ENCODE assay signal across 22 mouse cellular contexts in the genomic region with DNA sequence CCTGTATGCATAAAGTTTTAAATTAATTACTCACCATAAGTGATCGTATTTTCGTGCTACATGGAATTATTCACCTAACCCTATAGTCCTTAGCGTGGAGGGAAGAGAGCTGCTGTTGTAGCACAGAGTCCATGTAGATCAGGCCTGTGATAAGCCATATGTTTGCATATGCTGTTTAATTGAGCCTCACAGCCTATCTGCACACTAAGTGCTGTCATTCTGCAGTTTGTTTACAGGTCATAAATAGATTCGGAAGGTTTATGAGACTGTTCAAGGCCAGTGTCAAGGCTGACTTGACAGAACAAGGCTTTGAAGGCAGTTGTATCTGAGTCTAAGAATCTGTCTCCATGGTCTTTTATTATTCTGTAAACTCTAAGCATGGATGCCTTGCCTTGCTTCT.
DNase-seq lines count a peak whose midpoint lies in the region; ATAC-seq and TF ChIP-seq lines count a peak whose summit lies in the region.
"Had no signal": no experiment of that assay in that cellular context is flagged by ENCODE, and none has a peak within 500 bp of the region (broad histone marks: within the 10 kb centered on the region; RNA-seq: fewer than 3 reads in every experiment).

No protein-coding gene starts in this region.

- DNase-seq in embryonic facial prominence, embryonic 10.5 days (ENCODE audit: low spot score): no peak
- no peak for DNase-seq in intestine, embryonic 14.5 days (ENCODE audit: low spot score)
- no peak for DNase-seq in urinary bladder, postnatal 10 days (ENCODE audit: low spot score)
- no peak for DNase-seq in layer of hippocampus, adult 9-11 months
- DNase-seq: adrenal gland, adult 8-10 months; adrenal gland, postnatal 25 days; cerebellum, adult 11 months; cerebellum, adult 18-20 months; cerebellum, adult 8-10 months; cerebellum, adult 9-11 months; cerebellum, postnatal 14 days; cerebellum, postnatal 36 days; embryo, embryonic 11 days; forebrain, postnatal 0 days had no signal

- H3K4me3 ChIP-seq in embryonic facial prominence, embryonic 15.5 days (replicated peaks): no peak overlapping the region
- H3K4me3 ChIP-seq in embryonic facial prominence, embryonic 10.5 days: no peak overlapping the region
- H3K4me3 ChIP-seq in intestine, embryonic 14.5 days (ENCODE audit: low read depth, low read length): no peak overlapping the region
- H3K4me3 ChIP-seq in intestine, embryonic 15.5 days (replicated peaks): no peak overlapping the region
- no peak overlapping the region for H3K4me3 ChIP-seq in intestine, postnatal 0 days (ENCODE audit: low read depth, low read length)
- H3K4me3 ChIP-seq: embryonic facial prominence, embryonic 12.5 days; erythroblast, embryonic 14.5 days; forebrain, embryonic 13.5 days; forebrain, embryonic 15.5 days had no signal

- no peaks in the 10 kb centered on the region for H3K4me1 ChIP-seq in embryonic facial prominence, embryonic 15.5 days
- H3K4me1 ChIP-seq in embryonic facial prominence, embryonic 10.5 days: no peaks in the 10 kb centered on the region
- H3K4me1 ChIP-seq in intestine, embryonic 14.5 days (replicated peaks; ENCODE audit: control insufficient read depth, insufficient read depth, low read length): no peaks in the 10 kb centered on the region
- no peaks in the 10 kb centered on the region for H3K4me1 ChIP-seq in intestine, embryonic 15.5 days (replicated peaks)
- no peaks in the 10 kb centered on the region for H3K4me1 ChIP-seq in intestine, postnatal 0 days (replicated peaks; ENCODE audit: control insufficient read depth, insufficient read depth, low read length)
- H3K4me1 ChIP-seq: embryonic facial prominence, embryonic 12.5 days; forebrain, embryonic 13.5 days; forebrain, embryonic 15.5 days had no signal

- H3K9me3 ChIP-seq in embryonic facial prominence, embryonic 15.5 days (replicated peaks): no peaks in the 10 kb centered on the region
- H3K9me3 ChIP-seq in embryonic facial prominence, embryonic 10.5 days: no peaks in the 10 kb centered on the region
- no peaks in the 10 kb centered on the region for H3K9me3 ChIP-seq in intestine, embryonic 14.5 days (ENCODE audit: control insufficient read depth, low read length)
- no peaks in the 10 kb centered on the region for H3K9me3 ChIP-seq in intestine, embryonic 15.5 days
- H3K9me3 ChIP-seq in intestine, postnatal 0 days (ENCODE audit: control insufficient read depth): no peaks in the 10 kb centered on the region
- H3K9me3 ChIP-seq: embryonic facial prominence, embryonic 12.5 days; forebrain, embryonic 13.5 days; forebrain, embryonic 15.5 days had no signal

- TF ChIP-seq CTCF in intestine, postnatal 0 days (IDR thresholded peaks at IDR 0.05; ENCODE audit: low read depth): no peak

- no peaks in the 10 kb centered on the region for H3K27me3 ChIP-seq in embryonic facial prominence, embryonic 15.5 days
- no peaks in the 10 kb centered on the region for H3K27me3 ChIP-seq in embryonic facial prominence, embryonic 10.5 days (replicated peaks; ENCODE audit: low read depth, poor library complexity, severe bottlenecking)
- no peaks in the 10 kb centered on the region for H3K27me3 ChIP-seq in intestine, embryonic 14.5 days (replicated peaks; ENCODE audit: control insufficient read depth, insufficient read depth, low read length)
- H3K27me3 ChIP-seq in intestine, embryonic 15.5 days (replicated peaks): no peaks in the 10 kb centered on the region
- no peaks in the 10 kb centered on the region for H3K27me3 ChIP-seq in intestine, postnatal 0 days (replicated peaks; ENCODE audit: control insufficient read depth, insufficient read depth, low read length)
- H3K27me3 ChIP-seq: embryonic facial prominence, embryonic 12.5 days; forebrain, embryonic 13.5 days; forebrain, embryonic 15.5 days had no signal

- ATAC-seq in embryonic facial prominence, embryonic 15.5 days (ENCODE audit: insufficient number of reproducible peaks, low FRiP score, low TSS enrichment, low read depth): no peak
- ATAC-seq in intestine, embryonic 14.5 days (replicated peaks; ENCODE audit: low FRiP score, low TSS enrichment, low read depth): peak; percentile 80
- ATAC-seq in intestine, embryonic 15.5 days: peak; percentile 93
- ATAC-seq in intestine, postnatal 0 days: peak; percentile 88
- no peak for ATAC-seq in erythroid progenitor cell, adult 5-6 weeks (replicated peaks; ENCODE audit: low FRiP score, poor library complexity, severe bottlenecking)
- ATAC-seq: forebrain, embryonic 13.5 days; forebrain, embryonic 15.5 days; forebrain, postnatal 0 days had no signal

- H3K27ac ChIP-seq in embryonic facial prominence, embryonic 15.5 days (replicated peaks): 0 out of 2 replicates have a peak overlapping the region, but pooled peaks have one; percentile 11
- H3K27ac ChIP-seq in embryonic facial prominence, embryonic 10.5 days (replicated peaks): no peak overlapping the region
- peak overlapping the region; percentile 34 for H3K27ac ChIP-seq in intestine, embryonic 14.5 days (ENCODE audit: low read depth)
- H3K27ac ChIP-seq in intestine, embryonic 15.5 days: no peak overlapping the region
- no peak overlapping the region for H3K27ac ChIP-seq in intestine, postnatal 0 days (ENCODE audit: low read depth, low read length)
- H3K27ac ChIP-seq: embryonic facial prominence, embryonic 12.5 days; forebrain, embryonic 13.5 days; forebrain, embryonic 15.5 days had no signal

- no peak overlapping the region for H3K9ac ChIP-seq in embryonic facial prominence, embryonic 15.5 days
- no peak overlapping the region for H3K9ac ChIP-seq in intestine, embryonic 14.5 days (ENCODE audit: low read length)
- no peak overlapping the region for H3K9ac ChIP-seq in intestine, embryonic 15.5 days
- no peak overlapping the region for H3K9ac ChIP-seq in intestine, postnatal 0 days (ENCODE audit: low read depth, low read length)
- H3K9ac ChIP-seq: embryonic facial prominence, embryonic 12.5 days; forebrain, embryonic 13.5 days; forebrain, embryonic 15.5 days; forebrain, postnatal 0 days had no signal

- 70% methylated on average over 4 of the region's 4 CpGs for WGBS in embryonic facial prominence, embryonic 15.5 days
- 91% methylated on average over 4 of the region's 4 CpGs for WGBS in embryonic facial prominence, embryonic 10.5 days
- 60% methylated on average over 4 of the region's 4 CpGs for WGBS in intestine, embryonic 14.5 days
- 58% methylated on average over 4 of the region's 4 CpGs for WGBS in intestine, embryonic 15.5 days
- WGBS in intestine, postnatal 0 days: 32% methylated on average over 4 of the region's 4 CpGs

- no peak overlapping the region for H3K4me2 ChIP-seq in embryonic facial prominence, embryonic 15.5 days (replicated peaks)
- no peak overlapping the region for H3K4me2 ChIP-seq in intestine, embryonic 14.5 days (ENCODE audit: low read length)
- no peak overlapping the region for H3K4me2 ChIP-seq in intestine, embryonic 15.5 days (replicated peaks)
- H3K4me2 ChIP-seq in intestine, postnatal 0 days (replicated peaks; ENCODE audit: low read depth): no peak overlapping the region
- H3K4me2 ChIP-seq: embryonic facial prominence, embryonic 12.5 days; forebrain, embryonic 13.5 days; forebrain, embryonic 15.5 days had no signal

- no peaks in the 10 kb centered on the region for H3K36me3 ChIP-seq in embryonic facial prominence, embryonic 15.5 days
- H3K36me3 ChIP-seq in embryonic facial prominence, embryonic 10.5 days (replicated peaks): no peaks in the 10 kb centered on the region
- no peaks in the 10 kb centered on the region for H3K36me3 ChIP-seq in intestine, embryonic 14.5 days (ENCODE audit: control insufficient read depth, insufficient read depth, low read length)
- no peaks in the 10 kb centered on the region for H3K36me3 ChIP-seq in intestine, embryonic 15.5 days
- no peaks in the 10 kb centered on the region for H3K36me3 ChIP-seq in intestine, postnatal 0 days (ENCODE audit: control insufficient read depth, insufficient read depth)
- H3K36me3 ChIP-seq: embryonic facial prominence, embryonic 12.5 days; forebrain, embryonic 15.5 days had no signal

Comparison
In these comparisons a context has a peak if more than half of its experiments do, and no peak if none do; other contexts are left out.
1. H3K27ac ChIP-seq: peak in embryonic facial prominence, embryonic 15.5 days (single experiment) and intestine, embryonic 14.5 days (single experiment); none in embryonic facial prominence, embryonic 10.5 days (single experiment), intestine, embryonic 15.5 days (single experiment) and intestine, postnatal 0 days (single experiment).
2. ATAC-seq: peak in intestine, embryonic 14.5 days (single experiment), intestine, embryonic 15.5 days (single experiment) and intestine, postnatal 0 days (single experiment); none in embryonic facial prominence, embryonic 15.5 days (single experiment) and erythroid progenitor cell, adult 5-6 weeks (single experiment).